In the genomic region with DNA sequence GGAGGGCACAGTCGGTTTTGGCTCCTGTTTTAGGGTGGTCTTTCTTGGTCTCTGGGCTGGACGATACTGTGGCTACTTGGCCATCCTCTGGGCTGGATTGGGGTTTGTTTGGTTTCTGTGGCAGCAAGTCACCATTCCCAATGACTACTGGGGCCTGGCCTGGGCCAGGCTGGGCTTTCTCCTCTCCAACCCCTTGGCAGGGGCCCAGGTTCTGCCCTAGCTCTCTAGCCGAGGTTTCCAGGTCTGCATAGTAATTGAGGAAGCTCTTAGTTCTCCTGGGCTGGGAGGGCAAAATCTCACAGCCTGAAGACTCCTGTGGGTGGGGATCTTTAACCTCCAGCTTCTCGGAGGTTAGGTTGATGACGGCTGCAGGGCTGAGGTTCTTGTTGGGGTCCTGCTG, we compare ENCODE assay signal across 22 mouse cellular contexts.
DNase-seq lines count a peak whose midpoint lies in the region; ATAC-seq lines count a peak whose summit lies in the region.
"Had no signal": no experiment of that assay in that cellular context is flagged by ENCODE, and none has a peak within 500 bp of the region (broad histone marks: within the 10 kb centered on the region; RNA-seq: fewer than 3 reads in every experiment).

No protein-coding gene starts in this region.

- H3K9me3 ChIP-seq in kidney, embryonic 16.5 days (ENCODE audit: low read length): no peaks in the 10 kb centered on the region
- H3K9me3 ChIP-seq: embryonic facial prominence, embryonic 12.5 days; forebrain, embryonic 13.5 days; midbrain, embryonic 10.5 days had no signal

- H3K36me3 ChIP-seq in kidney, embryonic 16.5 days (ENCODE audit: insufficient read depth, low read length): peaks cover 19% of the 10 kb centered on the region

- H3K4me2 ChIP-seq in kidney, embryonic 16.5 days (replicated peaks; ENCODE audit: low read depth, low read length): no peak overlapping the region
- H3K4me2 ChIP-seq: embryonic facial prominence, embryonic 12.5 days; forebrain, embryonic 13.5 days had no signal

- peak; percentile 70 for DNase-seq in kidney, adult 11 months
- peak; percentile 18 for DNase-seq in lung, postnatal 14 days
- no peak for DNase-seq in lung, postnatal 4 days
- DNase-seq in cerebellum, postnatal 14 days: peak; percentile 21 to 40
- peak; percentile 54 for DNase-seq in kidney, adult 9 months
- DNase-seq in embryo, embryonic 11 days: no peak
- DNase-seq: adrenal gland, adult 2 months; gastrocnemius, postnatal 25 days; heart, adult 2 months; heart, postnatal 36 days; liver; retina, postnatal 1 day; thymus, adult 18-20 months; thymus, postnatal 4 days had no signal

- no peak for ATAC-seq in kidney, embryonic 16.5 days (ENCODE audit: low FRiP score, low TSS enrichment)
- ATAC-seq: forebrain, embryonic 13.5 days; hindbrain, embryonic 16.5 days had no signal

- 85% methylated on average over 5 of the region's 5 CpGs for WGBS in kidney, embryonic 16.5 days

- no peak overlapping the region for H3K27ac ChIP-seq in kidney, embryonic 16.5 days (ENCODE audit: low read length)
- H3K27ac ChIP-seq: embryonic facial prominence, embryonic 12.5 days; forebrain, embryonic 13.5 days; heart, adult 2 months; kidney, postnatal 0 days; macrophage; midbrain, embryonic 10.5 days had no signal

- no peaks in the 10 kb centered on the region for H3K27me3 ChIP-seq in kidney, embryonic 16.5 days (ENCODE audit: insufficient read depth, low read length)
- H3K27me3 ChIP-seq: embryonic facial prominence, embryonic 12.5 days; forebrain, embryonic 13.5 days had no signal

- 0 out of 2 replicates have a peak, but pooled peaks cover 4% of the 10 kb centered on the region for H3K4me1 ChIP-seq in kidney, embryonic 16.5 days (ENCODE audit: insufficient read depth, low read length)
- H3K4me1 ChIP-seq: embryonic facial prominence, embryonic 12.5 days; midbrain, embryonic 10.5 days had no signal

- no peak overlapping the region for H3K9ac ChIP-seq in kidney, embryonic 16.5 days (replicated peaks; ENCODE audit: low read length)
- H3K9ac ChIP-seq: embryonic facial prominence, embryonic 12.5 days; forebrain, embryonic 13.5 days had no signal

- H3K4me3 ChIP-seq in kidney, embryonic 16.5 days (ENCODE audit: low read length): no peak overlapping the region
- H3K4me3 ChIP-seq: embryonic facial prominence, embryonic 12.5 days; erythroblast, embryonic 14.5 days; forebrain, embryonic 13.5 days; heart, adult 2 months; midbrain, embryonic 10.5 days had no signal

Comparison
In these comparisons a context has a peak if more than half of its experiments do, and no peak if none do; other contexts are left out.
1. DNase-seq: peak in kidney, adult 11 months (single experiment), lung, postnatal 14 days (single experiment), cerebellum, postnatal 14 days (2 of 2) and kidney, adult 9 months (single experiment); none in lung, postnatal 4 days (0 of 2) and embryo, embryonic 11 days (single experiment).